Mouse (Mus musculus): Measurements from ENCODE around the gene Agbl1.

The Agbl1 gene

GRCm38 (mm10) chr7:76392296-76392940, 162.7 kb downstream of the Agbl1 start:
- no peak for DNase-seq (ENCODE audit: low spot score)

GRCm38 (mm10) chr7:76392941-76393817, 163.5 kb downstream of the Agbl1 start:
- DNase-seq (ENCODE audit: low spot score): peak; percentile 8

- DNase-seq (ENCODE audit: low spot score): no peak
These were observed 178.4 kb downstream of the Agbl1 start for GRCm38 (mm10) chr7:76407930-76408557.

GRCm38 (mm10) chr7:76409020-76409419, 179.3 kb downstream of the Agbl1 start:
- DNase-seq (ENCODE audit: low spot score): no peak

GRCm38 (mm10) chr7:76410403-76411180, 180.9 kb downstream of the Agbl1 start:
- no peak for DNase-seq (ENCODE audit: low spot score)

- no peak for DNase-seq (ENCODE audit: low spot score)
These were observed 182.4 kb downstream of the Agbl1 start for GRCm38 (mm10) chr7:76411933-76412587.

GRCm38 (mm10) chr7:76416084-76416597, 186.5 kb downstream of the Agbl1 start:
- no peak for DNase-seq (ENCODE audit: low spot score)

GRCm38 (mm10) chr7:76438581-76438980, 208.9 kb downstream of the Agbl1 start:
- DNase-seq (ENCODE audit: low spot score): no peak

GRCm38 (mm10) chr7:76438988-76439387, 209.3 kb downstream of the Agbl1 start:
- DNase-seq (ENCODE audit: low spot score): no peak

GRCm38 (mm10) chr7:76462361-76463001, 232.8 kb downstream of the Agbl1 start:
- DNase-seq (ENCODE audit: low spot score): no peak

GRCm38 (mm10) chr7:76466427-76466826, 236.7 kb downstream of the Agbl1 start:
- DNase-seq (ENCODE audit: low spot score): no peak

GRCm38 (mm10) chr7:76474233-76474632, 244.5 kb downstream of the Agbl1 start:
- no peak for DNase-seq (ENCODE audit: low spot score)

- no peak for DNase-seq (ENCODE audit: low spot score)
These were observed 255.9 kb downstream of the Agbl1 start for GRCm38 (mm10) chr7:76485546-76485945.

- no peak for DNase-seq (ENCODE audit: low spot score)
These were observed 257.8 kb downstream of the Agbl1 start for GRCm38 (mm10) chr7:76487519-76487918.

GRCm38 (mm10) chr7:76524291-76524690, 294.6 kb downstream of the Agbl1 start:
- DNase-seq (ENCODE audit: low spot score): no peak

- no peak for DNase-seq (ENCODE audit: low spot score)
These were observed 316.8 kb downstream of the Agbl1 start for GRCm38 (mm10) chr7:76546456-76546855.

GRCm38 (mm10) chr7:76547313-76547712, 317.6 kb downstream of the Agbl1 start:
- DNase-seq (ENCODE audit: low spot score): no peak

GRCm38 (mm10) chr7:76551860-76552259, 322.2 kb downstream of the Agbl1 start:
- no peak for DNase-seq (ENCODE audit: low spot score)

GRCm38 (mm10) chr7:76560564-76561258, 331.0 kb downstream of the Agbl1 start:
- no peak for DNase-seq (ENCODE audit: low spot score)

GRCm38 (mm10) chr7:76562506-76562905, 332.8 kb downstream of the Agbl1 start:
- no peak for DNase-seq (ENCODE audit: low spot score)
